Mouse (Mus musculus) layer of hippocampus, adult 18-20 months (tissue): ENCODE data around the gene Tomm40l. TPM values are rescaled to one million over a fixed set of nuclear protein-coding genes. Genes with fewer than 3 reads are reported as not detected.

Experiments
- total RNA-seq, 2 experiments: library from RNA; stranded (reverse); gene quantifications; 2 replicates each; pipeline ENCODE4 v1.2.3; 2021

Tomm40l gene
- total RNA-seq, 2 experiments from 2014 or later, result 71.6 to 77.6 TPM

Other genes starting within 250 kb of the Tomm40l start
- 1 to 10 TPM; 4.0 to 4.4 TPM for gene Fcgr2b, start 246.0 kb downstream of the Tomm40l start, total RNA-seq
- under 1 TPM in 1 of 2 experiments, not detected in 1; 0.25 TPM for gene Fcgr4, start 203.6 kb downstream of the Tomm40l start, total RNA-seq
- 10 to 100 TPM in 1 of 2 experiments, 1 to 10 TPM in 1; 9.9 to 12.5 TPM for gene Fcgr3, start 157.6 kb downstream of the Tomm40l start, total RNA-seq
- gene Cfap126, start 108.6 kb downstream of the Tomm40l start, total RNA-seq, result 1 to 10 TPM; 1.5 to 2.0 TPM
- gene Sdhc, start 71.9 kb downstream of the Tomm40l start, total RNA-seq, result 100 to 1,000 TPM; 181 to 187 TPM
- not detected for gene Mpz, start 71.8 kb downstream of the Tomm40l start, total RNA-seq
- gene Pcp4l1, start 26.2 kb downstream of the Tomm40l start, total RNA-seq, result 10 to 100 TPM; 47.5 to 47.7 TPM
- under 1 TPM in 1 of 2 experiments, not detected in 1; 0.17 TPM for gene Nr1i3, start 8.5 kb downstream of the Tomm40l start, total RNA-seq
- gene Apoa2, start 2.5 kb upstream of the Tomm40l start, total RNA-seq, result 1 to 10 TPM; 2.2 to 3.1 TPM
- gene Fcer1g, start 11.9 kb upstream of the Tomm40l start, total RNA-seq, result 10 to 100 TPM; 16.3 to 20.8 TPM
- gene Adamts4, start 27.9 kb upstream of the Tomm40l start, total RNA-seq, result 10 to 100 TPM; 10.9 to 11.9 TPM
- 100 to 1,000 TPM; 270 to 277 TPM for gene Ndufs2, start 28.9 kb upstream of the Tomm40l start, total RNA-seq
- gene B4galt3, start 47.8 kb upstream of the Tomm40l start, total RNA-seq, result 10 to 100 TPM; 71.0 to 71.4 TPM
- gene Ppox, start 58.7 kb upstream of the Tomm40l start, total RNA-seq, result 10 to 100 TPM; 23.2 to 25.3 TPM
- gene Usp21, start 65.5 kb upstream of the Tomm40l start, total RNA-seq, result 10 to 100 TPM; 60.9 to 61.3 TPM
- gene Ufc1, start 72.5 kb upstream of the Tomm40l start, total RNA-seq, result 100 to 1,000 TPM in 1 of 2 experiments, 10 to 100 TPM in 1; 99.7 to 108 TPM
- 10 to 100 TPM; 40.1 to 40.5 TPM for gene Dedd, start 106.6 kb upstream of the Tomm40l start, total RNA-seq
- 10 to 100 TPM; 40.9 to 41.5 TPM for gene Nit1, start 123.1 kb upstream of the Tomm40l start, total RNA-seq
- 100 to 1,000 TPM; 177 to 190 TPM for gene Pfdn2, start 123.2 kb upstream of the Tomm40l start, total RNA-seq
- 1 to 10 TPM; 6.0 to 6.1 TPM for gene Klhdc9, start 138.3 kb upstream of the Tomm40l start, total RNA-seq
- 1 to 10 TPM; 6.3 to 6.7 TPM for gene Nectin4, start 147.6 kb upstream of the Tomm40l start, total RNA-seq
- gene Arhgap30, start 166.4 kb upstream of the Tomm40l start, total RNA-seq, result 1 to 10 TPM; 1.9 TPM
- gene Usf1, start 188.8 kb upstream of the Tomm40l start, total RNA-seq, result 100 to 1,000 TPM; 133 to 142 TPM
- 1 to 10 TPM; 3.9 to 7.1 TPM for gene Tstd1, start 196.4 kb upstream of the Tomm40l start, total RNA-seq
- 1 to 10 TPM; 4.4 to 5.6 TPM for gene F11r, start 215.0 kb upstream of the Tomm40l start, total RNA-seq